Mouse (Mus musculus): ENCODE results near the gene Arl4a. TPM values are rescaled to one million over a fixed set of nuclear protein-coding genes. Genes with fewer than 3 reads are reported as not detected.

The Arl4a gene
- polyA plus RNA-seq, 1 experiment from 2014 or later, result 49.2 TPM

DNA sequence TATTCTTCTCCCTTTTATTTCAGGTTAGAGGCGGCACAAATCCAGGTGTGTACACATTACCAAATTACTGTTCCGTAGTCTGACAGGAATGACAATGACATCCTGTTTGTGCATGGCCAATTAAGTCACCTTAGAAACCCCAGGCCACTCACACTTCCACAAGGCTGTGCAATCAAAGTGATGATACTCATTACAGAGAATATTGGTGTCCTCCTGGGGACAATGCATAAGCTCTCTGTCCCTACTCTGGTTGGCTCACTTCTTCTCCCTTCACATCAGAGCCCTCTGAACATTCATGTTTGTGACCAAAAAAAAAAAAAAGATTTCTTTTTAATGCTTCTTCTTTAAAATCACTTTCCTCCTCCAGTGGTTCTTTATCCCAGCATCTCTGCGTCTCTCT is 10.0 kb downstream of the Arl4a start:
- no peaks in the 10 kb centered on the region for H3K4me1 ChIP-seq (replicated peaks)

DNA sequence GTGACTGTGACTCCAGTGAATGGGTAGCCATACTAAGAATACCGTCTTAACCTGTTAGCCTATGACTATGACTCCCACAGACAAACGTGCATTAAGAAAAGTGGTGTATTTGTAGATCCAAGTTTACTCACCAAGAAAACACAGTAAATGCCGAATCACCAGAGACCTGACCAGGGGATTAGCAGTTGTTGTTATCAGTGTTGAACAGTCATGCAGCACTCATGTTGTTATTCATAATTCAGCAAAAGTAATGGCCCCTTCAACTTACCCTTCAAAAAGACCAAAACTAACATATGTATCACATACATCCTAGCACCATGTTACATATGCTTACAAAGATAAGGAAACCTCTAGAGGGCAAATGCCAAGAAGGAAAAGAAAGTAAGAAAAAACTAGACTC is 10.4 kb downstream of the Arl4a start:
- H3K9me3 ChIP-seq, result no peaks in the 10 kb centered on the region
- H3K4me3 ChIP-seq, result no peak overlapping the region
- no peaks in the 10 kb centered on the region for H3K27me3 ChIP-seq (ENCODE audit: insufficient read depth, poor library complexity, severe bottlenecking)
- peaks cover 10% of the 10 kb centered on the region; the same call in 1 of the 2 replicates for H3K36me3 ChIP-seq
- H3K27ac ChIP-seq, result no peak overlapping the region
- 90% methylated on average over 3 of the region's 3 CpGs for WGBS
- no peak for DNase-seq (ENCODE audit: low spot score)
- no peaks in the 10 kb centered on the region for H3K4me1 ChIP-seq (replicated peaks)

More for the DNA sequence above, 10.0 kb downstream of the Arl4a start:
- Histone ChIP-seq H3K27ac (no peak overlapping the region), H3K27me3 (ENCODE audit: insufficient read depth, poor library complexity, severe bottlenecking) (no peaks in the 10 kb centered on the region), H3K4me3 (no peak overlapping the region), H3K9me3 (0 out of 2 replicates have a peak, but pooled peaks cover 3% of the 10 kb centered on the region), H3K36me3 (peaks cover 14% of the 10 kb centered on the region; the same call in 1 of the 2 replicates)
- WGBS, result 94% methylated on average over 3 of the region's 3 CpGs
- DNase-seq (ENCODE audit: low spot score), result no peak

DNA sequence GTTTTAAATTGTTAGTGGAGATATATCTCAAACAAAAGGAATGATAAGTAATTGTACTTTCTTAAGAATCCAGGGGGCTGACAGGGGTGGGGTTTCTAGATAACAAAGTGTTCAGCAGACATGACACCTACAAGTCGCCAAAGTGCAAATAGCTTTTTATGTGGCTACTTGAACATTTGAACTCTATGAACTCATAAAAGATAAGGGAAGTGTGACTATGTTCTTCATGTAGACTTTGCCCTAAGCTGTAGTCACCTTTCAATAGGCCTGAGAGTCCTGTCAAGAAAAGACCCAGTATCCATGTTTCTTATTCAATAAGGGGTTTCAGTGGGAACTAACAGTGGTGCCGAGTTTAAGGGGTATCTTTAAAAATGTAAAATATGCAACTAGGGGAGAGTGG is 13.9 kb downstream of the Arl4a start:
- no peak for DNase-seq (ENCODE audit: low spot score)
- no peaks in the 10 kb centered on the region for H3K27me3 ChIP-seq (ENCODE audit: insufficient read depth, poor library complexity, severe bottlenecking)
- no peak overlapping the region for H3K4me3 ChIP-seq
- H3K27ac ChIP-seq, result no peak overlapping the region
- 84% methylated on average over 2 of the region's 2 CpGs for WGBS
- 0 out of 2 replicates have a peak, but pooled peaks cover 3% of the 10 kb centered on the region for H3K4me1 ChIP-seq (replicated peaks)
- H3K9me3 ChIP-seq, result no peaks in the 10 kb centered on the region
- no peaks in the 10 kb centered on the region for H3K36me3 ChIP-seq

DNA sequence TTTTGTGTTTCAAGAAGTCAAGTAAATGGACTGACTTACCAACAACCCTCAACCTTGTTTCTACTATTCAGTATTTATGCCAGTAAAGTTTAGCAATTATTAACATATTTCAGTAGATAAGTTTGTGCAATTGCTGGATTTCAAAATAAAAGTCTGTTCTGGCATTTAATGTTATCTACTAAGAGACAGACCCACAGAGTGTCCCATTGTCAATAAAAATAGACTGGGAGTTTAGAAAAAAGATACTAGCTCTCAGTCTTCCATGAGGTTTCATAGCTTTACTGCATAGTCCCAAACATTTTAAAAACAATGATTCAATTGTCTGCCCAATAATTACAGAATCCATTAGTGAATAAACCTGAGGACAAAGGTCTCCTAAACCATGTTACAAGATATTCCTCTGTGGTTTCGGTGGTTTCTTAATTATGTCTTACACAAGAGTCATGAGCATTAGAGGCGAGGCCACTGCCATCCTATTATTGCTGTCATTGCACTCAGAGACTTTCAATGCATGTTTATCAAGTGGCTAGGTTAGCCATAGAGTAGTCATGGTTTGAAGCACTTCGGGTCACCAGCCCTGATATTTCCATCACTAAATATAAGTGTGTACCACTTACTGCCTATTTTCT is 14.7 kb downstream of the Arl4a start:
- Histone ChIP-seq H3K27ac (no peak overlapping the region), H3K4me1 (replicated peaks) (0 out of 2 replicates have a peak, but pooled peaks cover 3% of the 10 kb centered on the region), H3K4me3 (no peak overlapping the region), H3K9me3 (no peaks in the 10 kb centered on the region), H3K36me3 (no peaks in the 10 kb centered on the region), H3K27me3 (ENCODE audit: insufficient read depth, poor library complexity, severe bottlenecking) (no peaks in the 10 kb centered on the region)
- no peak for DNase-seq (ENCODE audit: low spot score)
- 82% methylated on average over 3 of the region's 3 CpGs for WGBS

DNA sequence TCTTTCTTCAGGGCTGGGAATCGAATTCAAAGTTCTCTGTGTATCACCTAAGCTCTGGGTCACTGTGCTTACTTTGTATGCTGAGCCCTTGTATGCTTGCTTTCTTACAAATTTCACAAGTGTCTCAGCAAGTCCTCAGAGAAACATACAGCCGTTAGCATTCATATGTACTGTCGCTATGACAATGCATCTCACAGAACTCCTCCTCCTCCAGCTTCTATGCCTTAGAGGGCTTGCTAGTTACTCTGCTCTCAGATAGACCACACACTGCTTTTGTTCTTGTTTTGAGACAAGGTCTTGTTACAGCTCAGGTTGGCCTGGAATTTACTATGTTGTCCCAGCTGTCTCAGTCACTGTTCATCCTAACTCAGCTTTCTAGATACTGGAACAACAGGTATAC is 15.5 kb downstream of the Arl4a start:
- H3K27ac ChIP-seq, result no peak overlapping the region
- no peak for DNase-seq (ENCODE audit: low spot score)
- H3K4me3 ChIP-seq, result no peak overlapping the region
- H3K36me3 ChIP-seq, result no peaks in the 10 kb centered on the region
- H3K4me1 ChIP-seq (replicated peaks), result 0 out of 2 replicates have a peak, but pooled peaks cover 3% of the 10 kb centered on the region
- no peaks in the 10 kb centered on the region for H3K9me3 ChIP-seq
- H3K27me3 ChIP-seq (ENCODE audit: insufficient read depth, poor library complexity, severe bottlenecking), result no peaks in the 10 kb centered on the region
- WGBS, result 82% methylated on average over 3 of the region's 3 CpGs

DNA sequence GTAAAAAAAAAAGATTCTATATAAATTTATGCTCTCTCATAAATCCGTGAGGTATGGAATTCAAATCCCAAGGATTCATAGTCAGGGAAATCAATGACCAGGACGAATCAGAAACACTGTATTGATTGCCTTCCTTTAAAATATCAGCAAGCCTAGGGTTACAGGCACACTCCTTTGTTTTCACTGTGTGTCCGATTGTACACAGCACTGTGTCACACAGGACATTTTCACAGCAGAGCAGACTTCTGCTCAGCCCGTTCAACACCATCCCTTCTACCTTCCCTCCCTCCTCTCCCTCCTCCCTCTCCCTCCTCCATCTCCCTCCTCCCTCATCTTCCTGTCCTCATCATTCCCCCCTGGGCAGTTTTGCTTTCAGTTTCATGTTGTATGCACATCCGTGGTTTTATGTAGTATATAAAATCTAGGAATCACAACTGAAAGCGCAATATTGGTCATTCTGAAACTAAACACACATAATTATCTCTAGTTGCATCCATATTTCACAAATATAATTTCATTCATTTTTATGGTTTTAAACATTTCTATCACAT is 19.8 kb downstream of the Arl4a start:
- no peak overlapping the region for H3K4me3 ChIP-seq
- no peaks in the 10 kb centered on the region for H3K9me3 ChIP-seq
- no peak overlapping the region for H3K27ac ChIP-seq
- H3K36me3 ChIP-seq, result no peaks in the 10 kb centered on the region
- WGBS, result 82% methylated on average over 6 of the region's 6 CpGs
- peaks cover 18% of the 10 kb centered on the region for H3K4me1 ChIP-seq (replicated peaks)
- no peak for DNase-seq (ENCODE audit: low spot score)
- H3K27me3 ChIP-seq (ENCODE audit: insufficient read depth, poor library complexity, severe bottlenecking), result no peaks in the 10 kb centered on the region

DNA sequence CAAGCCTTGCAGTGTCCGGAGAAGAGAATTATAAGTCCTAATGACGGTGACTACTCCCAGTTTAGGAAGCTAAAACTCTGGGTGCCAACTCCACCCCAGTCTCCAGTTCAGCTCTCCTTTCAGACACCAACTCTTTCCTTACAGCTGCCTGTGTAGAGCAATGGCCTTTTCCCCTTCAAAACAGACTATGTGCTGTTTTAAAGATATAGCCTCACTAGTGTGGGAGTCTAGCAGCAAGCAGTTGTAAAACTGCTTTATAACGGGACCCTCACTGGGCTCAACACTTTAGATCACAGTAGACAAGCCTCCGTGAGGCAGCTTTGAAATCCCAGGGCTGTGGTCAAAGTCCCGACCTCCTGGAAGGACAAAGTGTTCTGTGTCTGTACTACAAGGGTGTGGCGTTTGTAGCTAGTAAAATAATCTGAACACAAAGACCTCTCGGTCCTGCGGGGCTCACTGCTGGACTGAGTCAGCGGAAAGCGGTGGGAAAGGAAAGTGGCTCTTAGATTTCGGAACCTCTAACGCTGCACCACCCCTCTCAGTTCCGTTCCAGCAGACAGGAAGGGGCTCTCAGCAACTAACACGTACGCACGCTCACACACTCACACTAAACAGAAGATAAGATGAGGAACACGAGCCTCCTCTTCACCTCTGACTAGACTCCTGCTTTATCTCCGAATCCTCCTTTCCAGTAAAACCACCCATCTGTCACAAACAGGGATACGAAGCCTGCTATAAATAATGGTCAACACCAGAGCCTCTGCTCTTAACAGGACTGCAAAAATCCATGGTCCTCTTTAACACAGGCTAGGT is 21.0 kb downstream of the Arl4a start:
- DNase-seq (ENCODE audit: low spot score), result peak; percentile 25
- Histone ChIP-seq H3K36me3 (no peaks in the 10 kb centered on the region), H3K27me3 (ENCODE audit: insufficient read depth, poor library complexity, severe bottlenecking) (no peaks in the 10 kb centered on the region), H3K9me3 (no peaks in the 10 kb centered on the region), H3K4me1 (replicated peaks) (peaks cover 17% of the 10 kb centered on the region), H3K4me3 (peak overlapping the region; percentile 16; the same call in 1 of the 2 replicates), H3K27ac (peak overlapping the region; percentile 66)
- WGBS, result 54% methylated on average over 19 of the region's 19 CpGs

DNA sequence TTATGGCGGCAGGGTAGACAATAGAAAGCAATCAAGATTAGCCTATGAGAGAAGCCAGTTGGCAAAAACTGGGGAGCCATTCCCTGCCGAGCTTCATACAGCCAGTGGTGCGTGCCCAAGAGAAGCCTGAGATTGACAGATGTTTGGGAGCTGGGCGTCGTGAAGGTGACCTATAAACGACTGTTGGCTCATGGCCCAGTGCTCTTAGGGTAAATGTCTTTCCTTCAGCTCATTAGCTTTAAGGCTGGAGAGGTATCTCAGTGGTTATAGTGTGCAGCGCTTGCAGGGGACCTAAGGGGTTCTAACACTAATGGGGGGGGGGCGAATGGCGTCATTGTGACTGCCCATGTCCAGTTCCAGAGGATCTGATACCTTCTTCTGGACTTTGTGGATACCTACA is 21.8 kb downstream of the Arl4a start:
- H3K27ac ChIP-seq, result no peak overlapping the region

DNA sequence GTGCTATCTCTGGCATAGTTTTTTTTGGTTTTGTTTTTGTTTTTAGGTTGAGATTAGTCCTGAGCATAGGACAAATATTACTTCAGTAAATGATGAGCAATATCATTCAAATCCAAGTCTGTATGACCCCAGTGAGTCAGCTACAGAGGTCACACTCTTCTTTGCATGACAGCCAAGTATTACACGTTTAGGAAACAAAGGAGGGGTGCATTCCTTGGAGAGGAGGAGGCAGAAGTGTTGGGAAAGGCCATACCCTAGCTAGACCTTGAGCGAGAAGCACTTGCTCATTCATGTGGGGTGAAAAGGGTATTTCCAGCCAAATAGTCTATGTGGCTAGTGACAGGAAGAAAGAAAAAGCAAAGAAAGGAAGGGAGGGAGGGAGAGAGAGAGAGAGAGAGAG is 28.0 kb downstream of the Arl4a start:
- DNase-seq (ENCODE audit: low spot score), result no peak
- no peak overlapping the region for H3K4me3 ChIP-seq
- H3K27ac ChIP-seq, result no peak overlapping the region
- H3K4me1 ChIP-seq (replicated peaks), result no peaks in the 10 kb centered on the region
- H3K9me3 ChIP-seq, result no peaks in the 10 kb centered on the region
- H3K27me3 ChIP-seq (ENCODE audit: insufficient read depth, poor library complexity, severe bottlenecking), result no peaks in the 10 kb centered on the region
- WGBS, result 61% methylated on average over 2 of the region's 2 CpGs
- H3K36me3 ChIP-seq, result no peaks in the 10 kb centered on the region

More for the DNA sequence above, 21.8 kb downstream of the Arl4a start:
- Histone ChIP-seq H3K27me3 (ENCODE audit: insufficient read depth, poor library complexity, severe bottlenecking) (no peaks in the 10 kb centered on the region), H3K9me3 (no peaks in the 10 kb centered on the region), H3K36me3 (no peaks in the 10 kb centered on the region), H3K4me1 (replicated peaks) (peaks cover 15% of the 10 kb centered on the region), H3K4me3 (no peak overlapping the region)
- DNase-seq (ENCODE audit: low spot score), result no peak
- 73% methylated on average over 9 of the region's 9 CpGs for WGBS

DNA sequence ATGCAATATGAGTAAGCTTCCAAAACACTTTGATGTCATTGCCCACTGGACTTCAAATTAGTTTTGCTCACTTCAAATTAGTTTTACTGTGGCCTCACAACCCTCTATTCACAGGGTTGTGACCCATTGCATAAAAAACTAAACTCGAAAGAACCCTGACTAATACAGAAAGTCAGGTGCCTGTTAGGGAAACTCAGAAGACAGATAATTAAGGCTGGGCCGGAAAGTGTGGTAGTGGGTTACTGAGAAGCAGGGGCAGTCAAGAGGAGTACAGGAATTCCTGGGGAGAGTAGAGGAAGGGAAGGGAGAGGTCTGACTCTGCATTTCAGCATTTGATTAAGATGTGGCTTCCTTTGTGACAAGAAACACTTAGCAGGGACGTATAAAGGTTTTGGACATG is 29.4 kb downstream of the Arl4a start:
- DNase-seq (ENCODE audit: low spot score), result no peak
- H3K9me3 ChIP-seq, result no peaks in the 10 kb centered on the region
- H3K4me1 ChIP-seq (replicated peaks), result no peaks in the 10 kb centered on the region
- H3K36me3 ChIP-seq, result no peaks in the 10 kb centered on the region
- WGBS, result 67% methylated on average over 3 of the region's 3 CpGs
- no peaks in the 10 kb centered on the region for H3K27me3 ChIP-seq (ENCODE audit: insufficient read depth, poor library complexity, severe bottlenecking)
- H3K27ac ChIP-seq, result no peak overlapping the region
- no peak overlapping the region for H3K4me3 ChIP-seq

DNA sequence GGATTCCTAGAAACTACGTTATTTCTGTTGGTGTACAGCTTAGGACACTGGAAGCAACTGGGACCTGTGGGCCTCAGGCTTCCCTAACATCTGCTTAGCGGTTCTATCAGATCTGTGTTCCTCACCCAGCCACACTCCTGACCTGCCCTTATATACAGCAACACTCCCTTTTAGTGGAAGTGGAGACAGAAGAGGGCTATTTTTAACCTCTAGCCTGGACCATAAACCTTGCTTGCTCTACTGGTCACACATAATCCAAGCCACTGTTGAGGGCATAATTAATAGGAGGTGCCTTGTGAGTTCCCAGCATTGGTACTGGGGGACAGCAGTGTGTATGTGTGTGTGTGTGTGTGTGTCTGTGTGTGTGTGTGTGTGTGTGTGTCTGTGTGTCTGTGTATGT is 33.1 kb downstream of the Arl4a start:
- no peaks in the 10 kb centered on the region for H3K4me1 ChIP-seq (replicated peaks)
- no peaks in the 10 kb centered on the region for H3K36me3 ChIP-seq
- no peak overlapping the region for H3K4me3 ChIP-seq
- WGBS, result 76% methylated on average over 2 of the region's 2 CpGs
- H3K9me3 ChIP-seq, result no peaks in the 10 kb centered on the region
- H3K27ac ChIP-seq, result no peak overlapping the region
- no peaks in the 10 kb centered on the region for H3K27me3 ChIP-seq (ENCODE audit: insufficient read depth, poor library complexity, severe bottlenecking)
- no peak for DNase-seq (ENCODE audit: low spot score)

DNA sequence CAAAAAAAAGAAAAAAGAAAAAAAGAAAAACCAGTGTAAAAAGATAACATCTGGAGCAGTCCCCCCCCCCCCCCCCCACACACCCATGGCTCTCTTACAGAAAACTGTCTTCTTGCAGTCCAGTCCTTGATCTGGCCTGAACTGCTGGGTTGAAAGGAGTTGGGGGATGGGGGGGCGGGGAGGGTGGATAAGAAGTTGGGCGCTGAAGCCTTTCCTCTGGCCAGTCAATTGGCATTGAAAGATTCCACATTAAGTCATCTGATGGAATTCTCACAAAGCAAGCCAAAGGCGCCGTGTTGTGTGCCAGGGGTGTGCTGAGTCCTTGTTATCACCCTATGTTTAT is 39.0 kb downstream of the Arl4a start:
- Histone ChIP-seq H3K36me3 (no peaks in the 10 kb centered on the region), H3K4me1 (replicated peaks) (peaks cover 27% of the 10 kb centered on the region), H3K9me3 (no peaks in the 10 kb centered on the region), H3K27ac (peak overlapping the region; percentile 71), H3K4me3 (no peak overlapping the region), H3K27me3 (ENCODE audit: insufficient read depth, poor library complexity, severe bottlenecking) (no peaks in the 10 kb centered on the region)
- 31% methylated on average over 4 of the region's 4 CpGs for WGBS
- no peak for DNase-seq (ENCODE audit: low spot score)
